Mouse (Mus musculus) stomach, embryonic 15.5 days (tissue): ENCODE measurements around the gene Helt. TPM values are rescaled to one million over a fixed set of nuclear protein-coding genes. Genes with fewer than 3 reads are reported as not detected.
"Not testable (repeated sequence)": the region's sequence is repeated elsewhere in the genome, so short reads cannot be mapped to it uniquely, and the experiment has no call there.

ENCODE experiments used
- ATAC-seq: fragments of 200-750 bp; cut with Nextera tagmentation; 2 replicates; pipeline ENCODE4 v1.8.0; 2017; ENCODE audit warnings: low read depth, moderate number of reproducible peaks, moderate TSS enrichment; ENCODE audit not compliant: insufficient read depth, low FRiP score
- H3K27ac ChIP-seq: fragments of 300-500 bp; sonication (generic); 2 replicates; pipeline ENCODE4 v1.5.1; 2015; ENCODE audit warnings: mild to moderate bottlenecking, inconsistent platforms
- H3K27me3 ChIP-seq: fragments of 300-500 bp; sonication (generic); replicated peaks from 2 replicates; pipeline ENCODE4 v1.6.1; 2015; ENCODE audit warnings: inconsistent platforms
- H3K36me3 ChIP-seq: fragments of 300-500 bp; sonication (generic); 2 replicates; pipeline ENCODE4 v1.6.1; 2015; ENCODE audit warnings: inconsistent platforms
- H3K4me1 ChIP-seq: fragments of 300-500 bp; sonication (generic); 2 replicates; pipeline ENCODE4 v1.6.1; 2015; ENCODE audit warnings: inconsistent platforms
- H3K4me2 ChIP-seq: fragments of 300-500 bp; sonication (generic); 2 replicates; pipeline ENCODE4 v1.6.1; 2015; ENCODE audit warnings: mild to moderate bottlenecking, inconsistent platforms
- H3K4me3 ChIP-seq: fragments of 300-500 bp; sonication (generic); replicated peaks from 2 replicates; pipeline ENCODE4 v1.5.1; 2015; ENCODE audit warnings: inconsistent platforms
- H3K9ac ChIP-seq: fragments of 300-500 bp; sonication (generic); 2 replicates; pipeline ENCODE4 v1.6.1; 2015; ENCODE audit warnings: inconsistent platforms
- H3K9me3 ChIP-seq: fragments of 300-500 bp; sonication (generic); 2 replicates; pipeline ENCODE4 v1.6.1; 2016; ENCODE audit warnings: inconsistent platforms
- WGBS: fragments of 180-500 bp; shearing (Covaris S2); methylation state at CpG from one replicate; pipeline ENCODE4 v1.1.7; 2015; 5-methylcytosine and 5-hydroxymethylcytosine counted together
- polyA plus RNA-seq: library from polyadenylated mRNA; unstranded; fragments of >200 nt; fragmentation: Nextera tagmentation; extraction: Ambion mirVana; gene quantifications from 2 replicates; pipeline ENCODE4 v1.2.1, GENCODE M21; 2015

Gene Helt
- polyA plus RNA-seq, 1 experiment from 2014 or later = 0.10 TPM

DNA sequence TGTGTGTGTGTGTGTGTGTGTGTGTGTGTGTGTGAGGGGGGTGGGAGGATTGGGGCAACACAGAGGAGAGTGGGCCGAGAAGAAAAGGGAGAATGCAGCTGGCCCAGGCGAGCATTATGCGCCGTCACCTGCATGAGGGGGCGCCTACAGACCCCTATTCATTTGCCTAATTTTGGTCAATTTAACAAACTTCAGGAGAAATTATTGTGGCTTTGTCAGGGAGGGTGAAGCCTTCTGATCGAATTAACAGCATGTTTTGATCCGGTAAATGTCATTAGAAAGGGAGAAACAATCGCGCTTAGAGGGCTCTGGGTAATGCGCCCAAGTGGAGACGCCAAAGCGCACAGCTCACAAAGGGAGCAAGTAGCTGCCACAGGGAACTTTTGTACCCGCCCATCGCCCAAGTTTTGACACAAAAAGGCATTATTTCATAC is 647 bp upstream of the Helt start:
- Histone ChIP-seq H3K27ac (no peak overlapping the region), H3K4me2 (no peak overlapping the region), H3K4me1 (peaks cover 10% of the 10 kb centered on the region; the same call in 1 of the 2 replicates), H3K36me3 (no peaks in the 10 kb centered on the region), H3K4me3 (no peak overlapping the region), H3K27me3 (peaks cover 82% of the 10 kb centered on the region), H3K9me3 (no peaks in the 10 kb centered on the region), H3K9ac (no peak overlapping the region)
- 1% methylated on average over 14 of the region's 14 CpGs for WGBS
- ATAC-seq = no peak

DNA sequence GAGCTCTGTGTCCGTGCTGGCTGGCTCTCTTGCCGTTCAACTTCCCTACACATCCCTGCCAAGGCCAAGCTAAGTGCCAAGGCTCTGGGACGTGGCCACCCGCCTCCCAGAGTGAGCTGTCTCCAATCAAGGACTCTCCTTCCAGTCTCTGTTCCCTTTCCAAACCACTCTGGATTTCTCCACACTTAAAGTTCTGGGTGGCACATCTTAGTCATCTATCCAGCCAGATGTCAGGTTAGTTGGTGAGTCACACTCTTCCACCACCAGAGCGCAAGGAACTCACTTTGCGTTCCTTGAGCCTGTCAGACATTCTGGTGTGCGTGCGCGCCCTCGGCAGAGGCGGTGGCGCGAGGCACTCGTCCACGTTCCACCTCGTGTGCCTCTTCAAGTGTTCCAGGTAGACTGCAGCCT is 725 bp downstream of the Helt start:
- Histone ChIP-seq H3K9ac (no peak overlapping the region), H3K36me3 (no peaks in the 10 kb centered on the region), H3K4me3 (no peak overlapping the region), H3K9me3 (no peaks in the 10 kb centered on the region), H3K4me1 (peaks cover 10% of the 10 kb centered on the region; the same call in 1 of the 2 replicates), H3K4me2 (no peak overlapping the region), H3K27me3 (peaks cover 83% of the 10 kb centered on the region), H3K27ac (no peak overlapping the region)
- no peak for ATAC-seq
- whole genome bisulfite sequencing = under 1% methylated on average over 16 of the region's 16 CpGs

DNA sequence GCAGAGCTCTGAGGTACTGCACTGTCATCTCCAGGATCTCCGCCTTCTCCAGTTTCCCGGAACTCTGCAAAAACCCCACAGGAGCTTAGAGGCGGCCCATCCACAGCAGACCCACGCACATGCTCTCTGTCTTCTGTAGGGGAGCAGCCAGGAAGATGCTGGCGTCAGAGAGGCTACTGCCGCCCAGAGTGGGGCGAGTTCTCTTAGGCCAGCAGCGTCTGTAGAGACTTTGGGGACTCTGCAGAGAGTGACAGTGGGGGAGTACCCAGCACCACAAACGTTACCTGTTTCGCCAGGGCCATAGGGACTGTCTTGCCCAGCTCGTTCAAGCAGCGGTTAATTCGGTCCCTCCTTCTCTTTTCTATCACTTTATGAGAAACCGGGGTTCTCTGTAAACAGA is 1.3 kb downstream of the Helt start:
- no peak overlapping the region for H3K4me3 ChIP-seq
- no peak overlapping the region for H3K9ac ChIP-seq
- H3K9me3 ChIP-seq = no peaks in the 10 kb centered on the region
- WGBS = 2% methylated on average over 14 of the region's 14 CpGs
- H3K4me1 ChIP-seq = peaks cover 10% of the 10 kb centered on the region; the same call in 1 of the 2 replicates
- no peak overlapping the region for H3K4me2 ChIP-seq
- H3K27me3 ChIP-seq = peaks cover 85% of the 10 kb centered on the region
- no peak for ATAC-seq
- no peak overlapping the region for H3K27ac ChIP-seq
- no peaks in the 10 kb centered on the region for H3K36me3 ChIP-seq

DNA sequence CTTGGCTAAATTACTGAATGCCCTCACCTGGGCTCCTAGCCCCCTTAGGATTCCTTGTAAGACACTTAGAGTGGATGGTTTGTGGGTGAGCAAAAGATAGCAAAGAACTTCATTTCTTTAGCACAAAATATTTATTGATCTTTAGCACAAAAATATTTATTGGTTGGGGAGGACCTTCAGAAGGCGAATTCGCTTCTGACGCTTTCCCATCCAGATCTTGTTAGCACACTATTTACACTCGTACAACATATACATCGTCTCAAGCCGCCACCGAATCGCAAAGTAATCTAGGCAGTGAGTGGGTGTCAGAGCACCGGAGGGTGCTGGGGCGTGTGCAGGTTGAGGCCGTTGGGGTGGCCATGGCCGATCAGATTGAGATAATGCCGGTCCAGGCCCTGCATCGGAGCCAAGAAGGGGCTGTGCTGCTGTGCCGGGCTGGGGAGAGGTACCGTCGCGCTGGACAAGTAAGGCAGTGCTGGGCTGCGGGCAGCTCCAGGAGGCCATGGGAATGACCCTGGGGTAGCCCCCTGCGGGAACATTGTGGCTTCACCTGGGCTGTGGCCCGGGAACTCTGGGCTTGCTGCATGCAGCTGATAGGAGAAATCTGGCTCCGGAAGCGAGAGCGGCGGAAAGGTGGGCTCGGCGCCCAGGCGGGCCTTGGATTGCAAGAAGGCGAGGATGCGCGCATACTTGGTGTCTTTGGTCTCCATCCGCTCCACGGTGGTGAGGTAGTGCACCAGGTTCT is 2.4 kb downstream of the Helt start:
- no peak overlapping the region for H3K4me2 ChIP-seq
- H3K9me3 ChIP-seq = no peaks in the 10 kb centered on the region
- no peak overlapping the region for H3K9ac ChIP-seq
- WGBS = 2% methylated on average over 33 of the region's 33 CpGs
- 0 out of 2 replicates have a peak overlapping the region, but pooled peaks have one; percentile 7 for H3K4me3 ChIP-seq
- H3K27ac ChIP-seq = no peak overlapping the region
- peaks cover 79% of the 10 kb centered on the region for H3K27me3 ChIP-seq
- no peaks in the 10 kb centered on the region for H3K36me3 ChIP-seq
- no peak for ATAC-seq
- H3K4me1 ChIP-seq = peaks cover 10% of the 10 kb centered on the region; the same call in 1 of the 2 replicates

DNA sequence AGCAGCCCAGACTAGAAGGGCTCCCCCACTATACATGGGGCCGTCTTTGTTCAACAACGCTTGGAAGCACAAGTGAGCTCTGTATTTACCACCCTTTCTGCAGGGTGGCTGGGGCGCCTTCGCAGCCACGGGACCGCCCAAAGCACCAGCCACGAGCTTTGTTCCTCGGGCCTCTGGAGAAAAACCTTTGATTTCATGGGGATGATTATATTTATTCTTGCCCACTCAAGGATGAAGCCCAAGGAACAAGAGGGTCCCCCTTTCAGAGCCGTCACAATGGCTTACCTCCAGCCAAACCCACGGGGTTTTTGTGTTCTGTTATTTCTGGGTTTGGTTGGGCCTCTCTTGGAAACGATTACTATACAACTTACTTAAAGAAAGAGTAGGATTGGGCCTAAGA is 5.2 kb downstream of the Helt start:
- Histone ChIP-seq H3K27ac (no peak overlapping the region), H3K27me3 (peaks cover 51% of the 10 kb centered on the region), H3K9me3 (no peaks in the 10 kb centered on the region), H3K4me2 (no peak overlapping the region), H3K4me3 (no peak overlapping the region), H3K4me1 (peaks cover 3% of the 10 kb centered on the region; the same call in 1 of the 2 replicates), H3K36me3 (no peaks in the 10 kb centered on the region), H3K9ac (no peak overlapping the region)
- WGBS = 49% methylated on average over 11 of the region's 11 CpGs
- no peak for ATAC-seq

DNA sequence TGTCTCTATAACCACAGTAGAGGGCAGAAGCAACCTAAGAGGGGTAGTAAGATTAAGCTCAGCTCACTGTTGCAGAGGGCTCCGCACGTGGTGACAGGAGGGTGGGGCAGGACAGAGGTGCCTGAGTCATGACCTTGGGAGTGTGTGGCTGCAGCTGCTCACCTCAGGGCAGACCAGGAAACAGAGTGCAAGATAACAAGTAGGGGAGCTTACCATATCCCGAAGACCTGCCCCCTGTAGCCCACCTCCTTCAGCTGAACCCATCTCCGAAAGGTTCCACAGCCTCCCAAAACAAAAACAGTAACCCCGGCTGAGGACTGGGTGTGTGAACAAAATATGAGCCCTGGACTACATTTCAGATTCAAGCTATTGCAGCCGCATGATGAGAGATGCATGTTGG is 6.5 kb downstream of the Helt start:
- H3K27me3 ChIP-seq = peaks cover 38% of the 10 kb centered on the region
- no peak for ATAC-seq
- WGBS = 84% methylated on average over 6 of the region's 6 CpGs
- H3K27ac ChIP-seq = no peak overlapping the region
- no peak overlapping the region for H3K4me3 ChIP-seq
- H3K4me1 ChIP-seq = no peaks in the 10 kb centered on the region
- no peak overlapping the region for H3K9ac ChIP-seq
- no peaks in the 10 kb centered on the region for H3K36me3 ChIP-seq
- H3K9me3 ChIP-seq = no peaks in the 10 kb centered on the region
- H3K4me2 ChIP-seq = no peak overlapping the region

DNA sequence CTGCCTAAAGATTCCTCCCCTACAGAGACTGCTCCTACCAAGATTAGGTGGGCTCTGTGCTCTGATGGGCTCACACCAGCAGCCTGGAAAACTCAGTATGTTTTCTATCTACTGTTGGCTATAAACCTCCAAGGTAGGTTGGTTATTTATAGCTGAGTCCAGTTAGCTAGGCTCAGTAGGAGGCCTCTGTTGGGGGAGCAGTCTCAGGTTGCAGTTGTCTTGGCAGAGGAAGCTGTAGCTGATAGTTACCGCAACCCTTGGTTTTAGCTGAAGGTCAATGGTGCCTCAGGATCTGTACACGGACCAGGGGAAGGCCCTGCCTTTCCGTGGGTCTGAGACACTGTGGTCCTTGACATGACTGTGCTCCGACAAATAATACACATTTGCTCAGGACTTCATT is 8.5 kb downstream of the Helt start:
- Histone ChIP-seq H3K4me1 (no peaks in the 10 kb centered on the region), H3K4me2 (no peak overlapping the region), H3K27me3 (peaks cover 18% of the 10 kb centered on the region), H3K9ac (no peak overlapping the region), H3K27ac (no peak overlapping the region), H3K9me3 (no peaks in the 10 kb centered on the region), H3K36me3 (no peaks in the 10 kb centered on the region), H3K4me3 (no peak overlapping the region)
- 80% methylated on average over 4 of the region's 4 CpGs for WGBS
- no peak for ATAC-seq

DNA sequence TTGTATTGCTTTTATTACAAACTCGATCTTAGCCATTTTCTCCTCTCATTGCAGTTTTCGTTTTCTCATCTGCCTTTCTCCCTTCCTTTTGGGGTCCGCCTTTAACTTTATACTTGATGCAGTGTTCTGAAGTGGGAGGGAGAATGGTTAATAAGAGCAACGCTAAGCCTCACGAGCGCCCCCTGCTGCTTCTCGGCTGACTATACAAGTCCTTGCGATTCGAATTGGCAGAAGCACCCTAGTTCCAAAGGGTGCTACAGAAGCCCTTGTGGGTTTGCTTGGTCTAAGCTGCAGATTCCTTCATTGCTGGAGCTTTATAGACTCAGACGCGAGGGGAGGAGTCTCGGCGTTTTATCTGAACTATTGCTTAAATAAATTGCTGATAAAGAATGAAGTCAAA is 12.9 kb downstream of the Helt start:
- Histone ChIP-seq H3K4me1 (no peaks in the 10 kb centered on the region), H3K27ac (no peak overlapping the region), H3K9ac (no peak overlapping the region), H3K27me3 (no peaks in the 10 kb centered on the region), H3K4me3 (no peak overlapping the region), H3K9me3 (no peaks in the 10 kb centered on the region), H3K4me2 (no peak overlapping the region), H3K36me3 (no peaks in the 10 kb centered on the region)
- 7% methylated on average over 13 of the region's 13 CpGs for WGBS
- ATAC-seq = no peak

DNA sequence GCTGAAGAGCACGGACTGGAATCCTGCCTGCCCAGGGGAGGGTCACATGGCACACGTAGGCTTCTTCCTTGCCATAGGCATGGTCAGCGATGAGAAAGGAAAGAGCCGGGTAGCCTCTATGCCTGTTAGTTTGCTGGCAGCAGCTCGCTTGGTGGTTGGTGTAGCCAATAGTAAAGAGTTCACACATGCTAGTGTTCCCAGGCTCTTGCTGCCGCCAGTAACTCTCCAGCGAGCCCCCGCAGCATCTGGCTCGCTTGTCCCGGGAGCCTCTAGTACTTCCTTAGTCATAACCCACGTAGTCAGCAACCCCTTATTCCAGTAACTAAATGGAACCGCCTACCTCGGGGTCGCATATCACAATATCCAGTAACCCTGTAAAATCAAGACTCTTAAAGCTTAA is 17.5 kb downstream of the Helt start:
- Histone ChIP-seq H3K27ac (no peak overlapping the region), H3K4me3 (no peak overlapping the region), H3K4me2 (no peak overlapping the region), H3K27me3 (no peaks in the 10 kb centered on the region), H3K4me1 (no peaks in the 10 kb centered on the region), H3K36me3 (no peaks in the 10 kb centered on the region), H3K9ac (no peak overlapping the region), H3K9me3 (no peaks in the 10 kb centered on the region)
- no peak for ATAC-seq
- 82% methylated on average over 14 of the region's 14 CpGs for WGBS

DNA sequence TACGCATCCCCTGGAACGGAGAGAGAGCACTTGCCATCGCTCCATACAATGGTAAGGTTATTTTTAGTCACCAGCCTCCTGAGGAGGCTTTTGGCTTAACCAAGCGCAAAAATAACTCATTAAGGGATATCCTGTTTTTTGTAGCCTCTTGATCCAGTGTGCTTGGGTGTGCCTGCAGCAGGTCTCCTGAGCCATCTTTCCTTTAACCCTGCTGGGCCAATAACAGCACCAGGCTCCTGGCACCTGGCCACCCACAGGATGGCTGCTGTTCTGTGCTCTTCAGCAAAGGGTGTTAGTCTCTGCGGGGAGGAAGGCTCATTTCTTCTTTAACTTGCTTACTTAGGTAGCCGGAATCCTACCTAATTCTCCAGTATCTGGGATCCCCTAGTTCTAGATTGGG is 23.7 kb downstream of the Helt start:
- H3K27me3 ChIP-seq = no peaks in the 10 kb centered on the region
- no peaks in the 10 kb centered on the region for H3K4me1 ChIP-seq
- H3K4me3 ChIP-seq = no peak overlapping the region
- no peaks in the 10 kb centered on the region for H3K36me3 ChIP-seq
- no peak for ATAC-seq
- no peak overlapping the region for H3K9ac ChIP-seq
- H3K9me3 ChIP-seq = no peaks in the 10 kb centered on the region
- H3K4me2 ChIP-seq = no peak overlapping the region
- WGBS = 64% methylated on average over 6 of the region's 6 CpGs
- H3K27ac ChIP-seq = no peak overlapping the region

DNA sequence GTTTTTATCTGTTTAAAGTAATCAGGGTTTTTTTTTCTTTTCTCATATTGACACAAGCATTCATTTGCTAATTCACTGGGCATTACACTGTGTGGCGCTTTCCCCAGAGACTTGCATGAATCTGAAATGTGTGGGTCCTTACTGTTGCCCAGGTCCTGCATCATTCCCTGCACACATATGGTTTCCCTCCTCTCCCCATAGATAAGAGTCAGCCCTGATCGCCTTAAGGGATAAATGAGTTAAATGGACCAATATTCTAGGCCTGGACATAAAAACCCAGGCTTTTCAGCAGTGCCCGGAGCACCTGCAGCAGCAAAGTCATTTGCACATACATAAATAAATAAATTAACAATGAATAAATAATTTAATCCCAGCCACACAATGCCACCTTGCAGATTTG is 24.3 kb downstream of the Helt start:
- no peaks in the 10 kb centered on the region for H3K36me3 ChIP-seq
- no peaks in the 10 kb centered on the region for H3K27me3 ChIP-seq
- no peak overlapping the region for H3K9ac ChIP-seq
- no peaks in the 10 kb centered on the region for H3K4me1 ChIP-seq
- H3K4me3 ChIP-seq = no peak overlapping the region
- no peak for ATAC-seq
- H3K4me2 ChIP-seq = no peak overlapping the region
- WGBS = 67% methylated on average over 3 of the region's 3 CpGs
- H3K27ac ChIP-seq = no peak overlapping the region
- no peaks in the 10 kb centered on the region for H3K9me3 ChIP-seq

DNA sequence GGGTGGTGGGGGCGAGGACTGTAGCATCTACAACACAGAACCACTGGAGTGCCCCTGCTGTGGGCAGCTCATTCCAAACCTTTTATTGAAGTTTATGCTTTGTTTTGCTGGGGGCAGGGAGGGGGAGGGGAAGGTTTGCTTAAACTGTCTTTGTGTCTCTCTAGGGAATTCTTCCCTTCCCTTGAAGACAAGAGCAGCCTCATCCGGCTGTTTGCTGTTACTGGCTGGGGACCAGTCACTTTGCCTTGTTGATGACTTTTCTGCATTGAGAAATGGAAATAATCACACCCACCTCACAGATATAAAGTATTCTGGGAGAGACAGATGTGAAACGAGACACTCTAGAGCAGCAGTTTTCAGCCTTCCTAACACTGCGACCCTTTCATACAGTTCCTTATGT is 27.7 kb downstream of the Helt start:
- ATAC-seq = no peak
- H3K9me3 ChIP-seq = no peaks in the 10 kb centered on the region
- no peak overlapping the region for H3K9ac ChIP-seq
- WGBS = 59% methylated on average over 4 of the region's 4 CpGs
- H3K4me1 ChIP-seq = no peaks in the 10 kb centered on the region
- no peak overlapping the region for H3K27ac ChIP-seq
- no peak overlapping the region for H3K4me3 ChIP-seq
- H3K4me2 ChIP-seq = no peak overlapping the region
- H3K36me3 ChIP-seq = no peaks in the 10 kb centered on the region
- no peaks in the 10 kb centered on the region for H3K27me3 ChIP-seq

DNA sequence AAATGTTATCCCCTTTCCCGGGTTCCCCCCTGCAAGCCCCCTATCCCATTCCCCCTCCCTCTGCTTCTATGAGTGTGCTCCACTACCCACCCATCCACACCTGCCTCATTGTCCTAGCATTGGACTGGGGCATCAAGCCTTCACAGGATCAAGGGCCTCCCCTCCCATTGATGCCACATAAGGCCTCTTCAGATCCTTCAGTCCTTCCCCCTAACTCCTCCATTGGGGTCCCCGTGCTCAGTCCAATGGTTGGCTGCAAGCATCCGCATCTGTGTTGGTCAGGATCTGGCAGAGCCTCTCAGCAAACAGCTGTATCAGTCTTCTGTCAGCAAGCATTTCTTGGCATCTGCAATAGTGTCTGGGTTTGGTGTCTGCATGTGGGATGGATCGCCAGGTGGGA is 30.3 kb downstream of the Helt start:
- not testable (repeated sequence) for H3K27ac ChIP-seq, H3K27me3 ChIP-seq, H3K4me3 ChIP-seq, H3K36me3 ChIP-seq, H3K4me2 ChIP-seq, H3K9me3 ChIP-seq, H3K9ac ChIP-seq, H3K4me1 ChIP-seq, ATAC-seq
- 82% methylated on average over 4 of the region's 4 CpGs for WGBS
